Comparison of ENCODE assay signal across 8 mouse cellular contexts in the genomic region with DNA sequence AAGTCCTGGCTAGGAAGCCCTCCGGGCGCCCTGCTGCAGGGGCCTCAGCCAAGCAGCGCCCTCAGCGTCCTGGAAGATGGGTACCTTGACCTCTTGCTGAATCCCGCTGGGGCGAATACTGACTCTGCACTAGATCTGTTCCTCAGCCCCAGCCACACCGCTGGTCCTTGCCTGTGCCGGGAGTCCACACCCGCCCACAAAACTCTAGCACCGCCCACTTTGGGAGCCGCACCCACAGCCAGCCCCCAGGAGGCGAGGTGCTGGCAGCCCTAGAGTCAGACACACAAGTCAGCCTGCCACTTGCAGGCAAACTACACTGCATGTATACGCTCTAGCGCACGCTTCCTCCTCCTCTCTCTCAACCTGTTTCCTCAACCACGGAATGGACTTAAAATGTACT. TPM values are rescaled to one million over a fixed set of nuclear protein-coding genes. Genes with fewer than 3 reads are reported as not detected.
DNase-seq lines count a peak whose midpoint lies in the region; ATAC-seq and TF ChIP-seq lines count a peak whose summit lies in the region.

A gene (minus strand): TSS at position 148 of the 400 bp plus-strand sequence.

- intact Hi-C loops in heart, postnatal 36 days (cut with DNase I), result loop anchor here (2.0 to 10.0 kb wide), 2 partner anchors 46 to 188 kb away; no protein-coding TSS in a partner anchor
- intact Hi-C loops in left cerebral cortex, postnatal 4 days (cut with DNase I), result no loop called here

- 25% methylated on average over 16 of the region's 16 CpGs for WGBS in forebrain, embryonic 13.5 days
- WGBS in forebrain, embryonic 12.5 days, result 18% methylated on average over 16 of the region's 16 CpGs
- 10% methylated on average over 16 of the region's 16 CpGs for WGBS in thymus, adult 2 months

- no peaks in the 10 kb centered on the region for H3K9me3 ChIP-seq in forebrain, embryonic 13.5 days (replicated peaks)
- H3K9me3 ChIP-seq in forebrain, embryonic 12.5 days, result no peaks in the 10 kb centered on the region

- H3K4me3 ChIP-seq in forebrain, embryonic 13.5 days, result no peak within 1 kb of the TSS
- H3K4me3 ChIP-seq in forebrain, embryonic 12.5 days (replicated peaks), result no peak within 1 kb of the TSS
- no peak within 1 kb of the TSS for H3K4me3 ChIP-seq in thymus, adult 2 months (ENCODE audit: control insufficient read depth, insufficient read depth, low read length)

- H3K27ac ChIP-seq in forebrain, embryonic 13.5 days, result no peak within 1 kb of the TSS
- H3K27ac ChIP-seq in forebrain, embryonic 12.5 days, result no peak within 1 kb of the TSS
- H3K27ac ChIP-seq in thymus, adult 2 months (ENCODE audit: control insufficient read depth, insufficient read depth, low read length), result no peak within 1 kb of the TSS

- DNase-seq in fibroblast of lung, adult 2 months (ENCODE audit: low read depth), result peak; percentile 22
- peak; percentile 47 to 52 for DNase-seq in heart, postnatal 36 days
- DNase-seq in left cerebral cortex, postnatal 4 days, result peak; percentile 10
- DNase-seq in thymus, adult 2 months, result peak; percentile 12
- no peak for DNase-seq in cerebellum, postnatal 14 days

- peaks cover 26% of the 10 kb centered on the region for H3K27me3 ChIP-seq in forebrain, embryonic 13.5 days
- peaks cover 18% of the 10 kb centered on the region for H3K27me3 ChIP-seq in forebrain, embryonic 12.5 days
- H3K27me3 ChIP-seq in thymus, adult 2 months (ENCODE audit: control insufficient read depth, insufficient read depth, low read length), result no peaks in the 10 kb centered on the region; the same call in 1 of the 2 replicates

- no peak within 1 kb of the TSS for H3K4me2 ChIP-seq in forebrain, embryonic 13.5 days
- H3K4me2 ChIP-seq in forebrain, embryonic 12.5 days, result no peak within 1 kb of the TSS; the same call in 1 of the 2 replicates

- peak; percentile 59; the same call in 1 of the 2 replicates for ATAC-seq in forebrain, embryonic 13.5 days
- no peak for ATAC-seq in forebrain, embryonic 12.5 days (ENCODE audit: low FRiP score)
- peak; percentile 87 for ATAC-seq in megakaryocyte-erythroid progenitor cell, adult 5-6 weeks (replicated peaks; ENCODE audit: low FRiP score, low TSS enrichment, poor library complexity, severe bottlenecking)

- TF ChIP-seq CTCF in thymus, adult 2 months (IDR thresholded peaks at IDR 0.05; ENCODE audit: borderline replicate concordance, control insufficient read depth, extremely low read depth, insufficient read depth, low read length, poor library complexity), result no peak

- 0 out of 2 replicates have a peak, but pooled peaks cover 4% of the 10 kb centered on the region for H3K4me1 ChIP-seq in forebrain, embryonic 13.5 days
- peaks cover 7% of the 10 kb centered on the region; the same call in 1 of the 2 replicates for H3K4me1 ChIP-seq in forebrain, embryonic 12.5 days
- H3K4me1 ChIP-seq in thymus, adult 2 months (replicated peaks; ENCODE audit: control insufficient read depth, insufficient read depth, low read length), result no peaks in the 10 kb centered on the region

- H3K36me3 ChIP-seq in forebrain, embryonic 13.5 days (ENCODE audit: poor library complexity, severe bottlenecking), result no peaks in the 10 kb centered on the region
- no peaks in the 10 kb centered on the region for H3K36me3 ChIP-seq in forebrain, embryonic 12.5 days (replicated peaks)
- H3K36me3 ChIP-seq in thymus, adult 2 months (ENCODE audit: control insufficient read depth, insufficient read depth, low read length), result no peaks in the 10 kb centered on the region

- H3K9ac ChIP-seq in forebrain, embryonic 13.5 days, result no peak within 1 kb of the TSS
- H3K9ac ChIP-seq in forebrain, embryonic 12.5 days, result no peak within 1 kb of the TSS

- no peak for TF ChIP-seq POLR2A in thymus, adult 2 months (IDR thresholded peaks at IDR 0.05; ENCODE audit: control insufficient read depth, extremely low read depth, insufficient read depth, low read length, poor library complexity)

RNA-seq across cellular contexts. Expression of the gene that starts here (rescaled TPM):
- polyA plus RNA-seq in forebrain, embryonic 13.5 days (2015; fragmentation: Nextera tagmentation; extraction: Ambion mirVana), result 0.04 and 0.05 TPM in 2 replicates
- 0.05 TPM in 1 of 2 replicates, not detected in the other for polyA plus RNA-seq in forebrain, embryonic 12.5 days (2016; fragmentation: Nextera tagmentation; extraction: Ambion mirVana)
- total RNA-seq in heart, postnatal 36 days (2021), result under 1 TPM; 0.14 TPM
- total RNA-seq in left cerebral cortex, postnatal 4 days (2021), result under 1 TPM in 1 of 2 experiments, not detected in 1; 0.16 TPM
- total RNA-seq in megakaryocyte-erythroid progenitor cell, adult 5-6 weeks (2014; fragmentation: Nextera tagmentation), result not detected in 2 replicates
- total RNA-seq in megakaryocyte-erythroid progenitor cell, adult 5-6 weeks (2017), result not detected in 2 replicates
- polyA plus RNA-seq in thymus, adult 2 months (2012; rRNA removed), result 0.06 and 0.11 TPM in 2 replicates

Comparison
In these comparisons a context has a peak if more than half of its experiments do, and no peak if none do; other contexts are left out.
1. Peak in ATAC-seq in forebrain, embryonic 13.5 days; RNA of the gene not detected or under 1 TPM.
2. Peak in DNase-seq in heart, postnatal 36 days; RNA of the gene not detected or under 1 TPM.
3. Peak in DNase-seq in left cerebral cortex, postnatal 4 days; RNA of the gene not detected or under 1 TPM.
4. Peak in ATAC-seq in megakaryocyte-erythroid progenitor cell, adult 5-6 weeks; RNA of the gene not detected or under 1 TPM.
5. Peak in DNase-seq in thymus, adult 2 months; RNA of the gene not detected or under 1 TPM.